Mouse (Mus musculus) liver, postnatal 0 days (tissue): Measurements from ENCODE around the gene Slc4a1.

Experiments used
- CTCF ChIP-seq: sonication (generic); IDR thresholded peaks from 2 replicates; pipeline ENCODE4 v1.5.1; 2016; ENCODE audit warnings: antibody characterized with exemption, low read depth
- EP300 ChIP-seq: IDR thresholded peaks from 2 replicates; pipeline ENCODE4 v1.6.1; 2016; ENCODE audit warnings: antibody characterized with exemption, low read depth, mild to moderate bottlenecking

- TF ChIP-seq CTCF (no peak), EP300 (no peak)
Observed at GRCm38 (mm10) chr11:102344458-102344857, 21.5 kb downstream of the Slc4a1 start.
